Mouse (Mus musculus): ENCODE measurements around the gene Ank3.

DNA sequence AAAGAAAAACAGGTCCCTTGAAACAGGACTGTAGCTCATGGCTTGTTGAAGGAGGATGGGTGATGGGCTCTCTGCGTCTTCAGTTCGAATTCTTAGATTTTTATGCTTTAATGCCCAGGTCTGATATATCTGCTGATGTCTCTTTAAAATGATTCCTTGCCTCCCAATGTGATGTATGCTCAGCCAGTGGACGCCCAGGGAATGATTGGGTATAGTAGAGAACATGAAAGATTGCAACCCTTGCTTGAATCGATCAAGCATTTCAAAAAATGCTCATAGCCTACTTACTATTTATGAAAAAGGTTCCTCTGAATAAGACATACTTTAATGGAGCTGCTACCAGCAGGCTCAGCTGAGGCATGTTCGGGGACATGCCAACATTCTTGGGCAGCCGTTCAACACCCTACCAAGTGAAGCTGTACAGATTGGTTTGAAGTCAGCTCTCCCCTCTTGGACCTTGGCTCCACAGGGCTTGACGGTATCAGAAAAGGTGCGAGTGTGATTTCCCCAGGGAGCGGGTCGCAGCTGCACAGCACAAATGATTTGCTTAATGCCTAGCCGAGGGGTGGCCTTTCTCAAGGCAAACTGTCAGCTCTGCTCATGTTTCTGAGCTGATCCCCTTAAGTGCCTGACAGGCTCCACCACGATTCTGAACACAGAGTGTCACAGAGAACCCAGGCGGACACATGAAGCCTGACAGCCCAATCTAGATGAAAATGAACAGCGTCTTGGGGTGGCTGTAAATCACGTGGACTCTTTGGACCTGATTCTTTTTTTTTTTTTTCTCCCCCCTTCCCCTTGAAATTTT, 136.8 kb downstream of the Ank3 start:
- TF ChIP-seq CTCF (IDR thresholded peaks at IDR 0.05; ENCODE audit: borderline replicate concordance, extremely low read depth, insufficient read depth, insufficient read length) (no peak), POLR2A (IDR thresholded peaks at IDR 0.05; ENCODE audit: borderline replicate concordance, extremely low read depth, insufficient read depth, insufficient read length, poor library complexity, severe bottlenecking) (no peak)

Data from brain, embryonic 14.5 days (tissue).